Mouse (Mus musculus): ENCODE data around the gene Nfkbia. TPM values are rescaled to one million over a fixed set of nuclear protein-coding genes. Genes with fewer than 3 reads are reported as not detected.

Gene Nfkbia
- total RNA-seq, 2 experiments from 2014 or later, result 28.1 to 42.5 TPM

DNA sequence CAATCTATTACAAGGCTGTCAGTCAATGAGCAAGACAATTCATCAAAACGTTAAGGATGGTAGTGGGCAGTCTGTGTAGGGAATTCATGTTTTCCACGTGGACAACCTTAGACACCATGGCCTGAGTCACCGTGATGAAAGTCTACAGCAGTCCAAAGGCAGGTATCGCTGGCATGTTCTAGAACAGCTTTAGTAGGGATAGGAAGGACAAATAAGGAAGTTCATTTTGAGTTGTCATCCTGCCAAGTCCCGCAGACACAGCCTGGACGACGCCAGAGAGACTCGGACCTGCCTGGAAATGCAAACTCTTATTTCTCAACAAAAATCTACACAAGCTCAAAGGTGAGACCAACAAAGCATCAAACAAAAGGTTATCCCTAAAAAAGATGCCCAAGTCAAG is 32.7 kb downstream of the Nfkbia start:
- TF ChIP-seq CTCF (conservative IDR thresholded peaks at IDR 0.05), result no peak
- Histone ChIP-seq H3K4me3 (no peak overlapping the region), H3K27ac (no peak overlapping the region)
- no peak for DNase-seq (ENCODE audit: low spot score in 2 of 2)

DNA sequence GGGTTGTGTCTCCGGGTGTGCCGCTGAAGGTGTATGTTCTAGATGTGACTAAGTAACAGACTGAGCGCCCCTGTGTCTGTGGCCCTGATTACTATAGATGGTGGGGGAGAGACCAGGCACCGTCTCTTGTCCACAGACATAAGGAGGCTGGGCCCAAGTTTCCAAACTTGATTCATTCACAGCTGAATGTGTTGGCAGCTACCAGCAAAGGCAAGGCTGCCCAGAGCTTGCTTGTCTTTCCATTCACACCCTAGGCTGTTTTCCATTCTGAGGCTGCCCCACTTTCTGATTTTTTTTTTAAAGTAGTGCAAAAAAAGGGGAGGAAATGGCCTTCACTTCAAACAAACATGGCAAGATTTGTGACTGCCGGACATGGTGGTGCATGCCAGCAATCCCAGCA is 35.6 kb downstream of the Nfkbia start:
- Histone ChIP-seq H3K4me3 (no peak overlapping the region), H3K27ac (peak overlapping the region; percentile 75)
- no peak for TF ChIP-seq CTCF (conservative IDR thresholded peaks at IDR 0.05)
- peak in 1 of 2 experiments; percentile 37 for DNase-seq (ENCODE audit: low spot score in 2 of 2)

DNA sequence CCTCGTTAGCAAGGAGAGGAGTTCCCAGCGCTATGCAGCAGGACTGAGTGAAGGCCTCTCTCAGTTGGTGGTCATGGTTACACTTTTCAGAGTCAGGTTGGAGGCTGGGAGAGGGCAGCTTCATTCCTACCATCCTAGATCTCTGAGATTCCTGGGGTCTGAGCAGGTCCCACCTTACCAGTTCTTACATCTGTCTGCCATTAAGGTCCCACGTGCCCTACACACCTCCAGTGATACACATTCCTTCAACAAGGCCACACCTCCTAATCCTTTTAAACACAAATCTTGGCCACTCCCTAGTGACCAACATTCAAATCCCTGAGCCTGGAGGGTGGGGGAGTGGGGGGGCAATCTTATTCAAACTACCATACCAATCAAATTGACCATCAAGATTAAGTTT is 36.3 kb downstream of the Nfkbia start:
- DNase-seq (ENCODE audit: low spot score in 2 of 2), result no peak
- H3K27ac ChIP-seq, result no peak overlapping the region; the same call in 1 of the 2 replicates
- no peak overlapping the region for H3K4me3 ChIP-seq
- no peak for TF ChIP-seq CTCF (conservative IDR thresholded peaks at IDR 0.05)

DNA sequence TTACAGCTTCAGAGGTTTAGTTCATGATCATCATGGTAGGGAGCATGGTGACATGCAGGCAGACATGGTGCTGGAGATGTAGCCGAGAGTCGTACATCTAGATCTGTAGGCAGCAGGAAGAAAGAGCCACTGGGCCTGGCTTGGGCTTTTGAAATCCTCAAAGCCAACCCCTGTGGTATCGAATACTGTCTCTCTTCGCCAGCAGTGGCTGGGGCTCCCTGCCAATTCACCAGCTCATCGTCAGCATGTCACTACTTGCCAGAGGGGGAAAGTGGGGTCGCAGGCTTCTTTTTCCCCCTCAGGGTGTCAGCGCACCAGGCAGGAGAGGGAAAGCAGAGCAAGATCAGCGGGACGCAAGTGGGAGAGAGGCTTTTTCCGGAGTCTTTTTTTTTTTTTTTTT is 37.2 kb downstream of the Nfkbia start:
- DNase-seq (ENCODE audit: low spot score in 2 of 2), result no peak
- Histone ChIP-seq H3K4me3 (no peak overlapping the region), H3K27ac (peak overlapping the region; percentile 14; the same call in 1 of the 2 replicates)
- no peak for TF ChIP-seq CTCF (conservative IDR thresholded peaks at IDR 0.05)

DNA sequence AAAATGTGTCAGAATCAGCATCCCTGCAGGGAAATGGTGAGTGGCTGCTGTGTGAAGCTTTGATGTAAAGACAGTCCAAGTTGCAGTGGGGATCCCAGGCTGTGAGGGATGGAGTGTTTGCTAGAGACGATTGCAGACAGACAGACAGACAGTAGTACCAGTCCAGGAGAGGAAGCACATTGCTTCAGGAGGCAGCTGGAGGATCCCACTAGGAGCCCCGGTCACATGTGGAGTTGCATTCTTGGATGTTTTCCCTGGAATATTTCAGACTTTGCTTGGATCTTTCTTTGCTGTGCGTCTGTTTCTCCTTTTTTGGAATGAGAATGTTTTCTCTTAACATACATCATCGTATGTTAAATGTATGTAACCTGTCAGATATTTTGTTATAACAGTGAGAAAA is 38.5 kb downstream of the Nfkbia start:
- H3K27ac ChIP-seq, result no peak overlapping the region
- H3K4me3 ChIP-seq, result no peak overlapping the region
- TF ChIP-seq CTCF (conservative IDR thresholded peaks at IDR 0.05), result no peak
- no peak for DNase-seq (ENCODE audit: low spot score in 2 of 2)

DNA sequence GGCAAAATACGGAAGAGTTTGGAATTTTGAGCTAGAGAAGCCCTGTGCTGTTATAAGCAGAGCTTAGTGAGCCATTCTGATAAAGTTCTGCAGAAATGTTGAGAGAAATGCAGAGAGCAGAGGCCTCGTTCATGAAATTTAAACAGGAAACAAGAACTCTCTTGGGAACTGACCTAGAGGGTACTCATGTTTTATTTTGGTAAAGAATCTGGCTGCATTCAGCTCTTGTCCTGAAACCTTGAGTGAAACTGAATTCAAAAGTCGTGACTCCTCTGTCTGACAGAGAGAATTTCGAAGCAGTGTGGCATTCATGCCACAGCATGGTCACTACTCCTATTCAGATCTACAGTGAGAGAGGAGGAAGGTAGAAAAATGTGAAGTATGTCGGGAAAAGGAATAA is 39.6 kb downstream of the Nfkbia start:
- H3K4me3 ChIP-seq, result no peak overlapping the region
- TF ChIP-seq CTCF (conservative IDR thresholded peaks at IDR 0.05), result no peak
- 0 out of 2 replicates have a peak overlapping the region, but pooled peaks have one; percentile 10 for H3K27ac ChIP-seq
- DNase-seq (ENCODE audit: low spot score in 2 of 2), result no peak

DNA sequence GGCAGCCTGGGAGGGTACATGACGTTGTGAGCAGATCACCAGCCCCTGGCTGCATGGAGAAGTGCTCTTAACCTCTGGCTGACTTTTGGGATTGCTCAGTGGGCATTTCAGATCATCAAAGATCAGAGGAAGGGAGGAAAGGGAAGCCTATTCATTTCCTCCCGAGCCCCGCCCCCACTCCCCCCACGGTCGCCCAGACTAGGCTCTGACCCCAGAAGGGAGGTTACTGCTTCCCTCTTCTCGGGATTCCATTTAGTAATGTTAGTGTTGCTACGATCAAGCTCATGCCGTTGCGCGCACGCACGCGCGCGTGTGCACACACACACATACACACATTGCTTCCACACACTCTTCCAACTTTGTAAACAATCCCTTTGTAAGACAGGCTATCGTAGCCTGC is 42.0 kb downstream of the Nfkbia start:
- Histone ChIP-seq H3K27ac (no peak overlapping the region), H3K4me3 (no peak overlapping the region)
- TF ChIP-seq CTCF (conservative IDR thresholded peaks at IDR 0.05), result no peak
- no peak for DNase-seq (ENCODE audit: low spot score in 2 of 2)

DNA sequence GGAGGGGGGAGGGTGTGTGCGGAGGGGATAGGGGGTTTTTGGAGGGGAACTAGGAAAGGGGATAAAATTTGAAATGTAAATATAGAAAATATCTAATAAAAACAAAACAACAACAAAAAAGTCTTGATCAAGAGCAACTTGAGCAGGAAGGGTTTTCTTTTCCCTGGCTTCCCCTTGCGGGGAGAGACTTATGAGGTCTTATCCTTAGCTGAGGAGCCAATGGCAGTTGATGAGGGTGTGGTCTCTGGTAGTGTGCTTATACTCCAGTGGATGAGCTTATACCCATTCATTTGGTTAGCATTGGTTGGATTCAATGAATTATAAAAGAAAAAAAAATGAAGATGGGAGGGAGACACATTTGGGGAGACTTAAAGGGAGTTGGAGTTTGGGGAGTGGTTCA is 43.4 kb downstream of the Nfkbia start:
- DNase-seq (ENCODE audit: low spot score in 2 of 2), result no peak
- no peak overlapping the region for H3K27ac ChIP-seq
- no peak for TF ChIP-seq CTCF (conservative IDR thresholded peaks at IDR 0.05)
- no peak overlapping the region for H3K4me3 ChIP-seq

DNA sequence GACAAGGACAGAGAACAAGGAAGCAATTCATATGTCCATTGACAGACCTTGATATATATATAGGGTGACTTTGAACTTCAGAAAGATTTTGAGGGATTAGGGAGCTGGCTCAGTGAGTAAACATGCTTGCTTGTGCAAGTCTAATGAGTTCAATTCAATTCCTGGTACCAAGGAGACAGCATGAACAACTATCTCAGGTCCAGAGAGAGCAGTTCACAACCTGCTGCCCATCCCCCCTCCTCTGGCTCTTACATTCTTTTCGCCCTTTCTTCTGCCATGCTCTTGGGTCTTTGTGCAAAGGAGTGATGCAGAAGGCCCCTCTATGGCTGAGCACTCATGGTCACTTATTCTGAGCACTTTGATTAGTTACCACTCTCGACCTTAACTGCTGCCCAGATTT is 44.0 kb downstream of the Nfkbia start:
- Histone ChIP-seq H3K27ac (no peak overlapping the region), H3K4me3 (no peak overlapping the region)
- no peak for TF ChIP-seq CTCF (conservative IDR thresholded peaks at IDR 0.05)
- no peak for DNase-seq (ENCODE audit: low spot score in 2 of 2)

DNA sequence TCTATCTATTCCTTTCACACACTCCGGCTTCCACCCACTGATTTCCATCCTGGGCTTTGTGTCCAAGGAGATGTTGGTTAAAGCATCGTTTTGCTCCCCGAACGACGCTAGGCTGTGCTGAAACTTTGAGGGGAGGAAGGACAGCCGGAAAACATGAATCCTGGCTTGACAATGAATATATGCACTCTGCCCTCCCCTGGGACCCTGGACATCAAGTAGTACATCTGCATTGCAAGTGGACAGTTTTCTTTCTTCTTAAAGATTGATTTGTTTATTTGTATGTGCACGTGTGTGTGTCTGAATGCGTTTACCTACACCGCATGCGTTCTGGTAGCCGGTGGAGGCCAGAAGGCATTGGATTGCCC is 45.1 kb downstream of the Nfkbia start:
- no peak for TF ChIP-seq CTCF (conservative IDR thresholded peaks at IDR 0.05)
- Histone ChIP-seq H3K27ac (peak overlapping the region; percentile 89), H3K4me3 (0 out of 2 replicates have a peak overlapping the region, but pooled peaks have one; percentile 1)
- DNase-seq (ENCODE audit: low spot score in 2 of 2), result no peak

DNA sequence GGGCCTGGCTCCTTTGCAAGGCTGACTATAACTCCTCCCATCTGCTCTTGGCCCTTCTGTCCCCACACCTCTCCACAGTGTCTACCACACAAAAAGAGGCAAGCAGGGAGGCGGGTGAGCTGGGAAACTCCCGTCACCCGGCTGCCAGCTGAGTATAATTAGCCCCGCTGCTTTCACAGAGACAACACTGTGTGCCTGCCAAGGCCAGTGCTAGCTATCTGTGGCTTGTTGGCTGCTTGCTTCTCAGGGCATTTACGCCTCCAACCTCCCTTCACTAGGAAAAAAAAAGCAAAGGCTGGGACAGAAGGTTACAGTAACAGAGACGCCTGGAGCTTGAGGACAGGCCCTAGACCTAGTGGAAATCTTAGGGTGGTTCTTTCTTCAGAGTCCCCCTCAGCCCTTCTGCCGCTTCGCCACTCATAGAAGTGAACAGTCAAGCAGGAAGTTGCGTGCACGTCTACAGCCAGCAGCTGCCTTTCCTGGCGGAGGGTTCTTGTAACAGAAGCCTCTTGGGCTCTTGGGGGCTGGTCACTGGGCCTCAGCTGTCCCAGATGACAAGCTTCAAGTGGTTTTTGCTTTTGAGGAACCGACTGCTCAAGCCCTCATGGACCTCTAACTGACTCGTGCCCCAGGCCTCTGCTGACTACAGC is 45.6 kb downstream of the Nfkbia start:
- peak overlapping the region; percentile 89 for H3K27ac ChIP-seq
- peak; percentile 81 to 91 for DNase-seq (ENCODE audit: low spot score in 2 of 2)
- peak overlapping the region; percentile 1; the same call in 1 of the 2 replicates for H3K4me3 ChIP-seq
- no peak for TF ChIP-seq CTCF (conservative IDR thresholded peaks at IDR 0.05)

DNA sequence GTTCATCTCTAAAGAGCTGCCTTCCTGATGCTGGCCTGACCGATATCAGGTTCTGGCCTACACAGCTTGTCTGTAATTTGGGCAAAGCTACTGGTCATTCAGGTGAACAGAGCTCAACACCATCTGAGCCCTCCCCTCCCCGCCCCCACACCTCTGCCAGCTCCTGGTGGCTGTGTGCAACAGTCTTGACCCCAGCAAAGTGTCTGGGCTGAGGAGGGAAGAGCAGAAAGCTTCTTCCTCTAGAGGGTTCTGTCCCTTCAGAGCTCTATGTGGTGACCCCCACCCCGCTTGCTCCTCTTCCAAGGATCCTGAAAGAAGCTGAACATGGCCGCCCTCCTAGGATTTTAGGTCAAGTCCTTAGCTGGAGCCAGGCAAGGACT is 46.1 kb downstream of the Nfkbia start:
- no peak overlapping the region; the same call in 1 of the 2 replicates for H3K4me3 ChIP-seq
- H3K27ac ChIP-seq, result peak overlapping the region; percentile 89
- no peak for TF ChIP-seq CTCF (conservative IDR thresholded peaks at IDR 0.05)
- DNase-seq (ENCODE audit: low spot score in 2 of 2), result no peak

DNA sequence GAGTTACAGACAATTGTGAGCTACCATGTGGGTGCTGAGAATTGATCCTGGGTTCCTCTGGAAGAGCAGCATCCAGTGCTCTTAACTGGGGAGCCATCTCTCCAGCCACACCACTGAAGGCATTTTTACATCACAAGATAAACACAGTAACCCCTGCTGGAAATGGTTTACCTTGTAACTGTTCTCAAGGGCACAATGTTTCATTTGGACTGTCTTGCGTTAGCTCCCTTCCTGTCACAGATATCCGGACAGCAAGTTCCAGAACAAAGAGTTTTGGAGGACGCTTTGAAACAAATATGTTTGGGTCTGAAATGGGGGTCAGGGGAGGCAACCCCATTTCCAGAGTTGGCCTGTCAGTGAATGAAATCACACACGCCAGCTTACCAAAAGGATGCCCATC is 46.9 kb downstream of the Nfkbia start:
- Histone ChIP-seq H3K27ac (peak overlapping the region; percentile 89; the same call in 1 of the 2 replicates), H3K4me3 (no peak overlapping the region)
- TF ChIP-seq CTCF (conservative IDR thresholded peaks at IDR 0.05), result no peak
- no peak for DNase-seq (ENCODE audit: low spot score in 2 of 2)

DNA sequence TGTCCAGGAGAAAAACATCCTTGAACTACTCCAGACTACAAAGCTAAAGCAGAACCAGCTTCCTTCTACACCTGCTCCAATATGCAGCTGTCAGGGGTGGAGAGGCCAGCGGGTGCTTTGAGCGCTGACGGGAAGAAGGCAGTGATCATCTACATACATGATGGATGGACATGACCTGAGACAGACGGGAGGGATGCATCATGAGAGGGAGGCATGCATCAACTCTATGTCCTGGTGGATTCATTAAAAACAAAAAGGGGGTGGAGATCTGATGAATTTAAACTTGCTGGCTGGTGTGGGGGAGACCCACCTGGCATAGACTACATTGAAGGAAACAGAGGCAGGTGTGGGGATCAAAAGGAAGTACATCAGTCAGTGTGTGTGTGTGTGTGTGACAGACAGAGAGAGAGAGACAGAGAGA is 48.4 kb downstream of the Nfkbia start:
- no peak overlapping the region for H3K4me3 ChIP-seq
- DNase-seq (ENCODE audit: low spot score in 2 of 2), result no peak
- no peak overlapping the region; the same call in 1 of the 2 replicates for H3K27ac ChIP-seq
- no peak for TF ChIP-seq CTCF (conservative IDR thresholded peaks at IDR 0.05)
